Mouse (Mus musculus): Measurements from ENCODE around the gene Pla2g4c. TPM values are rescaled to one million over a fixed set of nuclear protein-coding genes. Genes with fewer than 3 reads are reported as not detected.

Gene Pla2g4c
- polyA plus RNA-seq, 1 experiment from 2014 or later, result 0.38 TPM

DNA sequence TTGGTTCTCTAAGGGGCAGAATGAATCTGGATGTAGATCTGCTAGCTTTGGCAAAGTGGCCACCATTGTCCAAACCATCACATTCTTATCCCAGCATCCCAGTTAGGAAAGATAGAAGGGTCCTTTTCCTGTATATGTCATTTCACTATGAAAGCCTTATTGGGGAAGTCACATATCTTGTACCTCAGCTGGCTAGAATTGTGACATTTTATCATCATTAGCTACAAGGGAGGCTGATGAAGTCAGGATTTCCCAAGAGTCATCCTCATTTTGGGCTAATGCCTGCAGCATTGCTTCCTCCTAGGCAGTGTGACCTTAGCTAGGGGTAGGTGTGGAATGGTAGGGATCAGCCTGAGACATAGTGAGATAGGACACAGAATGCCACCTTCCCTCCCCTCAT lies 21.1 kb upstream of the Pla2g4c start:
- no peak overlapping the region for H3K4me3 ChIP-seq (ENCODE audit: control insufficient read depth in 1 of 2, insufficient read depth in 1 of 2, low read depth in 1 of 2, low read length in 2 of 2)
- no peak overlapping the region for H3K9ac ChIP-seq (ENCODE audit: low read length)
- no peak overlapping the region for H3K27ac ChIP-seq (replicated peaks in 1 of 2; ENCODE audit: control insufficient read depth in 1 of 2, insufficient read depth in 1 of 2, low read depth in 2 of 2, low read length in 2 of 2)
- H3K9me3 ChIP-seq (ENCODE audit: control insufficient read depth, low read length), result no peaks in the 10 kb centered on the region
- H3K36me3 ChIP-seq (ENCODE audit: control insufficient read depth, insufficient read depth, low read length), result peaks cover 98% of the 10 kb centered on the region
- H3K27me3 ChIP-seq (ENCODE audit: control insufficient read depth, insufficient read depth, low read length), result no peaks in the 10 kb centered on the region
- H3K4me2 ChIP-seq (ENCODE audit: low read length), result no peak overlapping the region
- no peak for ATAC-seq (ENCODE audit: insufficient number of reproducible peaks, insufficient read depth, low FRiP score, low read depth)
- H3K4me1 ChIP-seq (ENCODE audit: control insufficient read depth in 2 of 2, insufficient read depth in 2 of 2, low read length in 2 of 2), result no peaks in the 10 kb centered on the region

- WGBS, result 81% methylated on average over 2 of the region's 2 CpGs
- Histone ChIP-seq H3K36me3 (ENCODE audit: control insufficient read depth, insufficient read depth, low read length) (peaks cover 94% of the 10 kb centered on the region), H3K9me3 (ENCODE audit: control insufficient read depth, low read length) (no peaks in the 10 kb centered on the region), H3K4me3 (ENCODE audit: control insufficient read depth in 1 of 2, insufficient read depth in 1 of 2, low read depth in 1 of 2, low read length in 2 of 2) (no peak overlapping the region), H3K9ac (ENCODE audit: low read length) (no peak overlapping the region), H3K4me2 (ENCODE audit: low read length) (no peak overlapping the region), H3K4me1 (ENCODE audit: control insufficient read depth in 2 of 2, insufficient read depth in 2 of 2, low read length in 2 of 2) (0 out of 4 replicates have a peak, but pooled peaks cover 0 to 7% of the 10 kb centered on the region in 2 experiments), H3K27me3 (ENCODE audit: control insufficient read depth, insufficient read depth, low read length) (no peaks in the 10 kb centered on the region), H3K27ac (replicated peaks in 1 of 2; ENCODE audit: control insufficient read depth in 1 of 2, insufficient read depth in 1 of 2, low read depth in 2 of 2, low read length in 2 of 2) (no peak overlapping the region)
- ATAC-seq (ENCODE audit: insufficient number of reproducible peaks, insufficient read depth, low FRiP score, low read depth), result no peak
Observed at GRCm38 (mm10) chr7:13309407-13309806, 15.0 kb upstream of the Pla2g4c start.

DNA sequence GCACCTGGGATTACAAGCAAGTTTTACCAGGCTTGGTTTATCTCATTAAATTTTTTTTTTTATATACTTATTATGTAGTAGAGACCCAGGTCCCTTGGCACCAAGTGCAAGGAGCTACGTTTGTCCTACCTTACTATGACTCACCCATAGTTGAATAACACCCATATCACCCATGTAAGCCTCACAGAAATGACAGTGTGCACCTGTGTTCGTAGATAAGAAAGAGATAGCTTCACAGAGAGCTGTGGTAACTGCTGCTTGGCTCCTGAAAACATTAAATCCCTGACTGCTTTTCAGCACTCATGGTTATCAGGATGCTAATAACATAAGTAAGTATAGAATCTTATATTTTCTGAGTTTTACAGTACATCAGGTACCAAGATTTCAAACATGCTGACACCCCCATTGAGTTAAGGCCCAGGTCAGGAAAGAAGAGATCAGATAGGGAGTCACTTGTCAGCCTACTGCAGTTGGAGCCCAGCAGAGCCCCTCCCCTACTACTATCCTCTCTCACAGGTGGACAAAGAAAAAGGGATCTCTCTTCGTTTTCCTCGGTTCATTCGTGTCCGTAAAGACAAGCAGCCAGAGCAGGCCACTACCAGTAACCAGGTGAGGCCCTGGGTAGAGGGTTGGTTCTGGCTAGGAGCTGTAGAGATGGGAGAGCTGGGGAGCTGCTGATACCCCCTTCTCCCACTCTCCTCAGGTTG lies 13.8 kb upstream of the Pla2g4c start:
- Histone ChIP-seq H3K36me3 (ENCODE audit: control insufficient read depth, insufficient read depth, low read length) (peaks cover 85% of the 10 kb centered on the region), H3K27me3 (ENCODE audit: control insufficient read depth, insufficient read depth, low read length) (no peaks in the 10 kb centered on the region), H3K4me1 (ENCODE audit: control insufficient read depth in 2 of 2, insufficient read depth in 2 of 2, low read length in 2 of 2) (0 out of 4 replicates have a peak, but pooled peaks cover 0 to 9% of the 10 kb centered on the region in 2 experiments), H3K27ac (replicated peaks in 1 of 2; ENCODE audit: control insufficient read depth in 1 of 2, insufficient read depth in 1 of 2, low read depth in 2 of 2, low read length in 2 of 2) (no peak overlapping the region), H3K9ac (ENCODE audit: low read length) (no peak overlapping the region), H3K4me3 (ENCODE audit: control insufficient read depth in 1 of 2, insufficient read depth in 1 of 2, low read depth in 1 of 2, low read length in 2 of 2) (no peak overlapping the region), H3K9me3 (ENCODE audit: control insufficient read depth, low read length) (no peaks in the 10 kb centered on the region), H3K4me2 (ENCODE audit: low read length) (no peak overlapping the region)
- ATAC-seq (ENCODE audit: insufficient number of reproducible peaks, insufficient read depth, low FRiP score, low read depth), result no peak
- WGBS, result 92% methylated on average over 6 of the region's 6 CpGs

DNA sequence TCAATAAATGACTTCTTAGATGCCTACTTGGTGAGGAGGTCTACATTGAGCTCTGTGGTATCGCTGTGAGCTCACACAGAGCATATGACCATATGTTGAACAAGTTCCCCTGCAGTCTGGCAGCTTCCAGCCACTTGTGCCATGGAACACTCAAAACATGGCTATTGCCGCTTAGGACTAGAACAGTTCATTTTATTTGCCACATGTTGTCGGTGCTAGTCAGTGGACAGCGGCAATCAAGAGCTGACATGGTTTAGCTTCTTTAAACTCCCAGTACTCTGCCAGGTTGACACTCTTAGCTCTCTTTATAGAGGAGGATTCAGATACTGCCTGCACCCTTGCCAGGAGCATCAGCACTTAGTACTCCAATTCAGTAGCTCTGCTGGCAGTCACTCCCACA lies 13.1 kb upstream of the Pla2g4c start:
- no peak overlapping the region for H3K4me3 ChIP-seq (ENCODE audit: control insufficient read depth in 1 of 2, insufficient read depth in 1 of 2, low read depth in 1 of 2, low read length in 2 of 2)
- ATAC-seq (ENCODE audit: insufficient number of reproducible peaks, insufficient read depth, low FRiP score, low read depth), result no peak
- H3K9ac ChIP-seq (ENCODE audit: low read length), result no peak overlapping the region
- no peak overlapping the region for H3K27ac ChIP-seq (replicated peaks in 1 of 2; ENCODE audit: control insufficient read depth in 1 of 2, insufficient read depth in 1 of 2, low read depth in 2 of 2, low read length in 2 of 2)
- peaks cover 77% of the 10 kb centered on the region for H3K36me3 ChIP-seq (ENCODE audit: control insufficient read depth, insufficient read depth, low read length)
- H3K4me1 ChIP-seq (ENCODE audit: control insufficient read depth in 2 of 2, insufficient read depth in 2 of 2, low read length in 2 of 2), result 0 out of 4 replicates have a peak, but pooled peaks cover 0 to 9% of the 10 kb centered on the region in 2 experiments
- no peaks in the 10 kb centered on the region for H3K27me3 ChIP-seq (ENCODE audit: control insufficient read depth, insufficient read depth, low read length)
- no peak overlapping the region for H3K4me2 ChIP-seq (ENCODE audit: low read length)
- H3K9me3 ChIP-seq (ENCODE audit: control insufficient read depth, low read length), result no peaks in the 10 kb centered on the region
- WGBS, result 96% methylated on average over 4 of the region's 4 CpGs

DNA sequence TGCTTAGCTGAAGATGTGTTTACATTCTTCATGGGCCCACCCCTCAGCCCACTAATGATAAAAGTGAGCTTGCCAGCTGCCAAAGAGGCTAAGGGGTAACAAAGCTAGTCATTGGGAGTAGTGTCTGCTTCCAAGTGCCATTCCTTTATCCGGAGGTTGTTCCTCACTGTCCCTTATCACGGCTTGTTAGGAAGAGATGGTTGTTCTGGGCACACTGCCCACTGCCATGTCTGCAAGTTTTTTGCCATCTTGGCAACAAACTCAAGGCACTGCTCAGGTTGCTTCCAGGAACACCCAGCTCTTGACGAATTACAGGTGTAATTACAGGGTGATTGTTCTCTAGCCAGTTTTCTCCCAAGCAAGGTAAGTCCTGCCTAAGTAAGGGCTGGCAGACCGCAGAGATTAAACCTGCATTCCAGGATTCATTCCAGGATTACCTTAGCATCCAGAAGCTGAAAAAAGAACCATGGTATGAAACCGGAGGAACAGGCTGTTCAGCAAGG lies 10.3 kb upstream of the Pla2g4c start:
- Histone ChIP-seq H3K36me3 (ENCODE audit: control insufficient read depth, insufficient read depth, low read length) (peaks cover 50% of the 10 kb centered on the region), H3K4me1 (ENCODE audit: control insufficient read depth in 2 of 2, insufficient read depth in 2 of 2, low read length in 2 of 2) (0 out of 4 replicates have a peak, but pooled peaks cover 0 to 9% of the 10 kb centered on the region in 2 experiments), H3K27me3 (ENCODE audit: control insufficient read depth, insufficient read depth, low read length) (no peaks in the 10 kb centered on the region), H3K27ac (replicated peaks in 1 of 2; ENCODE audit: control insufficient read depth in 1 of 2, insufficient read depth in 1 of 2, low read depth in 2 of 2, low read length in 2 of 2) (0 out of 4 replicates have a peak overlapping the region, but pooled peaks of 1 of the 2 experiments have one; percentile 6), H3K4me2 (ENCODE audit: low read length) (no peak overlapping the region), H3K9ac (ENCODE audit: low read length) (no peak overlapping the region), H3K9me3 (ENCODE audit: control insufficient read depth, low read length) (no peaks in the 10 kb centered on the region), H3K4me3 (ENCODE audit: control insufficient read depth in 1 of 2, insufficient read depth in 1 of 2, low read depth in 1 of 2, low read length in 2 of 2) (no peak overlapping the region)
- WGBS, result 47% methylated on average over 5 of the region's 5 CpGs
- no peak for ATAC-seq (ENCODE audit: insufficient number of reproducible peaks, insufficient read depth, low FRiP score, low read depth)

DNA sequence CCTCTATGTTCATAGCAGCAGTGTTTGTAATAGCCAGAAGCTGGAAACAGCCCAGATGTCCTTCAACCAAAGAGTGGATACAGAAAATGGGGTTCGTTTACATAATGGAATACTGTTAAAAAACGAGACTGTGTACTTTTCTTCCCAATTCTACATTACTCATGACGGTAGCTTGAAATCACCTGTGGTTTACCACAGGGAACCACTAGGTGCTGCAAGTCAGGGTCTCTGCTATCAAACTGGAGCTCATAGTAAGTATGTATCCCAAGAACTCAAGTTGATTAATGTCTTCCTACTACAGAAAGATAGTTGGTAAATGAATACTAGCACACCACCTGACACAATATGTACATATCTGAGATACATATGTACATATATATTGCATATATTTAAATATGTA lies 3.0 kb upstream of the Pla2g4c start:
- Histone ChIP-seq H3K9me3 (ENCODE audit: control insufficient read depth, low read length) (no peaks in the 10 kb centered on the region), H3K27me3 (ENCODE audit: control insufficient read depth, insufficient read depth, low read length) (no peaks in the 10 kb centered on the region), H3K4me2 (ENCODE audit: low read length) (no peak overlapping the region), H3K27ac (replicated peaks in 1 of 2; ENCODE audit: control insufficient read depth in 1 of 2, insufficient read depth in 1 of 2, low read depth in 2 of 2, low read length in 2 of 2) (no peak overlapping the region), H3K4me3 (ENCODE audit: control insufficient read depth in 1 of 2, insufficient read depth in 1 of 2, low read depth in 1 of 2, low read length in 2 of 2) (no peak overlapping the region), H3K9ac (ENCODE audit: low read length) (no peak overlapping the region), H3K36me3 (ENCODE audit: control insufficient read depth, insufficient read depth, low read length) (no peaks in the 10 kb centered on the region), H3K4me1 (ENCODE audit: control insufficient read depth in 2 of 2, insufficient read depth in 2 of 2, low read length in 2 of 2) (no peaks in the 10 kb centered on the region)
- WGBS, result 86% methylated on average over 3 of the region's 3 CpGs
- ATAC-seq (ENCODE audit: insufficient number of reproducible peaks, insufficient read depth, low FRiP score, low read depth), result no peak

GRCm38 (mm10) chr7:13330575-13330974 lies 6.1 kb downstream of the Pla2g4c start:
- WGBS, result 96% methylated on average over 2 of the region's 2 CpGs

DNA sequence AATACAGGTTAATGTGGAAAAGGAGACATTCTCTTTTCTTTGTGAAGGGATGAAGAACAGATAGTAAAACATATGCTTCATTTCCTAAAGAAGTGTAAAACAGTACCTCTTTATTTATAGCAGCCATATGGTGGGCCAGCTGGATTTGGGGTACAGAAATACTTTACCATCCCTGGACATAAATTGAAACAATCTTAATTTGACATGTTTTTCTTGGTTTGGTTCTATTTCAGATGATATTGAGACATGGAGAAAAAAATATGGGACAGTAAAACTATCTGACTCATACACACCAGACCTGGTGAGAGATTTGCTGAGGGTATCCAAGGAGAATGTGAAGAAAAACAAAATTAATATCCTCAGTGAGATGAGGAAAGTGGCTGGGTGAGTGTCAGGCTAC lies 31.5 kb downstream of the Pla2g4c start:
- no peaks in the 10 kb centered on the region for H3K4me1 ChIP-seq (ENCODE audit: control insufficient read depth in 2 of 2, insufficient read depth in 2 of 2, low read length in 2 of 2)
- H3K9me3 ChIP-seq (ENCODE audit: control insufficient read depth, low read length), result peaks cover 13% of the 10 kb centered on the region; the same call in 1 of the 2 replicates
- H3K36me3 ChIP-seq (ENCODE audit: control insufficient read depth, insufficient read depth, low read length), result peaks cover 33% of the 10 kb centered on the region
- no peaks in the 10 kb centered on the region for H3K27me3 ChIP-seq (ENCODE audit: control insufficient read depth, insufficient read depth, low read length)
- H3K27ac ChIP-seq (replicated peaks in 1 of 2; ENCODE audit: control insufficient read depth in 1 of 2, insufficient read depth in 1 of 2, low read depth in 2 of 2, low read length in 2 of 2), result no peak overlapping the region
- no peak overlapping the region for H3K4me3 ChIP-seq (ENCODE audit: control insufficient read depth in 1 of 2, insufficient read depth in 1 of 2, low read depth in 1 of 2, low read length in 2 of 2)
- H3K9ac ChIP-seq (ENCODE audit: low read length), result no peak overlapping the region
- ATAC-seq (ENCODE audit: insufficient number of reproducible peaks, insufficient read depth, low FRiP score, low read depth), result no peak
- H3K4me2 ChIP-seq (ENCODE audit: low read length), result no peak overlapping the region

More at GRCm38 (mm10) chr7:13330575-13330974, 6.1 kb downstream of the Pla2g4c start:
- H3K4me3 ChIP-seq (ENCODE audit: control insufficient read depth in 1 of 2, insufficient read depth in 1 of 2, low read depth in 1 of 2, low read length in 2 of 2), result no peak overlapping the region
- H3K36me3 ChIP-seq (ENCODE audit: control insufficient read depth, insufficient read depth, low read length), result peaks cover 19% of the 10 kb centered on the region
- H3K27me3 ChIP-seq (ENCODE audit: control insufficient read depth, insufficient read depth, low read length), result no peaks in the 10 kb centered on the region
- no peak overlapping the region for H3K27ac ChIP-seq (replicated peaks in 1 of 2; ENCODE audit: control insufficient read depth in 1 of 2, insufficient read depth in 1 of 2, low read depth in 2 of 2, low read length in 2 of 2)
- no peaks in the 10 kb centered on the region for H3K4me1 ChIP-seq (ENCODE audit: control insufficient read depth in 2 of 2, insufficient read depth in 2 of 2, low read length in 2 of 2)
- H3K9me3 ChIP-seq (ENCODE audit: control insufficient read depth, low read length), result no peaks in the 10 kb centered on the region
- ATAC-seq (ENCODE audit: insufficient number of reproducible peaks, insufficient read depth, low FRiP score, low read depth), result no peak
- no peak overlapping the region for H3K4me2 ChIP-seq (ENCODE audit: low read length)
- H3K9ac ChIP-seq (ENCODE audit: low read length), result no peak overlapping the region
